Mouse (Mus musculus) stomach, postnatal 0 days (tissue): ENCODE measurements at regions not wholly inside any gene's neighbourhood (a gene's known extent, or its start where the extent isn't known, plus 50 kb on each side); places are given as distances from the start of the nearest gene placed in this dataset.

Source experiments
- ATAC-seq: fragments of 200-750 bp; cut with Nextera tagmentation; 2 replicates; pipeline ENCODE4 v1.8.0; 2017; ENCODE audit not compliant: low FRiP score, low TSS enrichment
- DNase-seq: peaks from one replicate; pipeline ENCODE4 v3.0.0-alpha.2; 2016; ENCODE audit warnings: low spot score
- H3K27ac ChIP-seq: fragments of 300-500 bp; sonication (generic); replicated peaks from 2 replicates; pipeline ENCODE4 v1.5.1; 2014; ENCODE audit warnings: mild to moderate bottlenecking, control low read depth
- H3K27me3 ChIP-seq: fragments of 300-500 bp; sonication (generic); 2 replicates; pipeline ENCODE4 v1.6.1; 2014; ENCODE audit warnings: low read length; ENCODE audit not compliant: control insufficient read depth, insufficient read depth
- H3K36me3 ChIP-seq: fragments of 300-500 bp; sonication (generic); 2 replicates; pipeline ENCODE4 v1.6.1; 2014; ENCODE audit warnings: low read length, mixed read lengths; ENCODE audit not compliant: control insufficient read depth, insufficient read depth
- H3K4me1 ChIP-seq: fragments of 300-500 bp; sonication (generic); replicated peaks from 2 replicates; pipeline ENCODE4 v1.6.1; 2014; ENCODE audit warnings: antibody characterized with exemption; ENCODE audit not compliant: control insufficient read depth, insufficient read depth
- H3K4me2 ChIP-seq: fragments of 300-500 bp; sonication (generic); replicated peaks from 2 replicates; pipeline ENCODE4 v1.6.1; 2014; ENCODE audit warnings: low read depth, mild to moderate bottlenecking, control low read depth, moderate library complexity
- H3K4me3 ChIP-seq: fragments of 300-500 bp; sonication (generic); 2 replicates; pipeline ENCODE4 v1.5.1; 2014; ENCODE audit warnings: low read depth, low read length, control low read depth
- H3K9ac ChIP-seq: fragments of 300-500 bp; sonication (generic); 2 replicates; pipeline ENCODE4 v1.6.1; 2014; ENCODE audit warnings: mild to moderate bottlenecking, low read length, control low read depth, mixed read lengths
- H3K9me3 ChIP-seq: fragments of 300-500 bp; sonication (generic); 2 replicates; pipeline ENCODE4 v1.6.1; 2016; ENCODE audit warnings: low read length; ENCODE audit not compliant: control insufficient read depth
- CTCF ChIP-seq: IDR thresholded peaks from 2 replicates; pipeline ENCODE4 v1.5.1; 2016; ENCODE audit warnings: antibody characterized with exemption, low read depth, mild to moderate bottlenecking, moderate library complexity
- EP300 ChIP-seq: optimal IDR thresholded peaks from 2 replicates; pipeline ENCODE3; 2016; ENCODE audit warnings: antibody characterized with exemption
- WGBS: fragments of 180-500 bp; shearing (Covaris S2); extraction: QIAGEN DNeasy Blood & Tissue Kit; methylation state at CpG from one replicate; pipeline ENCODE4 v1.1.7; 2014; 5-methylcytosine and 5-hydroxymethylcytosine counted together

- no peaks in the 10 kb centered on the region for H3K27me3 ChIP-seq
- H3K9me3 ChIP-seq: no peaks in the 10 kb centered on the region
- ATAC-seq (no peak), DNase-seq (no peak)
- H3K4me1 ChIP-seq: no peaks in the 10 kb centered on the region
- WGBS: 69% methylated on average over 6 of the region's 6 CpGs
- no peaks in the 10 kb centered on the region for H3K36me3 ChIP-seq
- no peak overlapping the region for H3K4me3 ChIP-seq
- no peak for TF ChIP-seq CTCF
- no peak for TF ChIP-seq EP300
- no peak overlapping the region for H3K4me2 ChIP-seq
- H3K27ac ChIP-seq: no peak overlapping the region
- H3K9ac ChIP-seq: no peak overlapping the region
These were observed 449.3 kb upstream of the Mgmt start for GRCm38 (mm10) chr7:136445091-136445490.

GRCm38 (mm10) chr7:136449286-136449685, 445.1 kb upstream of the Mgmt start:
- Histone ChIP-seq H3K36me3 (no peaks in the 10 kb centered on the region), H3K9ac (no peak overlapping the region), H3K4me2 (no peak overlapping the region), H3K27ac (no peak overlapping the region), H3K9me3 (no peaks in the 10 kb centered on the region), H3K4me3 (no peak overlapping the region), H3K27me3 (no peaks in the 10 kb centered on the region), H3K4me1 (no peaks in the 10 kb centered on the region)
- 93% methylated on average over 1 of the region's 1 CpGs for WGBS
- no peak for ATAC-seq
- DNase-seq: no peak
- TF ChIP-seq EP300 (no peak), CTCF (no peak)

GRCm38 (mm10) chr7:136451672-136452361, 442.6 kb upstream of the Mgmt start:
- Histone ChIP-seq H3K4me1 (no peaks in the 10 kb centered on the region), H3K27me3 (no peaks in the 10 kb centered on the region), H3K36me3 (no peaks in the 10 kb centered on the region), H3K4me3 (no peak overlapping the region), H3K4me2 (no peak overlapping the region), H3K9me3 (no peaks in the 10 kb centered on the region), H3K27ac (no peak overlapping the region), H3K9ac (no peak overlapping the region)
- TF ChIP-seq EP300 (no peak), CTCF (no peak)
- ATAC-seq: no peak
- WGBS: 75% methylated on average over 8 of the region's 8 CpGs
- DNase-seq: no peak

GRCm38 (mm10) chr7:136452561-136452960, 441.9 kb upstream of the Mgmt start:
- WGBS: 86% methylated on average over 5 of the region's 5 CpGs
- H3K9ac ChIP-seq: no peak overlapping the region
- ATAC-seq (no peak), DNase-seq (no peak)
- no peak overlapping the region for H3K4me2 ChIP-seq
- H3K9me3 ChIP-seq: no peaks in the 10 kb centered on the region
- H3K27me3 ChIP-seq: no peaks in the 10 kb centered on the region
- H3K4me1 ChIP-seq: no peaks in the 10 kb centered on the region
- TF ChIP-seq CTCF (no peak), EP300 (no peak)
- no peaks in the 10 kb centered on the region for H3K36me3 ChIP-seq
- no peak overlapping the region for H3K27ac ChIP-seq
- H3K4me3 ChIP-seq: no peak overlapping the region

GRCm38 (mm10) chr7:136457171-136457570, 437.2 kb upstream of the Mgmt start:
- H3K9ac ChIP-seq: no peak overlapping the region
- H3K36me3 ChIP-seq: no peaks in the 10 kb centered on the region
- ATAC-seq (no peak), DNase-seq (no peak)
- no peak overlapping the region for H3K4me2 ChIP-seq
- no peak for TF ChIP-seq CTCF
- TF ChIP-seq EP300: no peak
- WGBS: 53% methylated on average over 7 of the region's 7 CpGs
- no peaks in the 10 kb centered on the region for H3K9me3 ChIP-seq
- no peaks in the 10 kb centered on the region for H3K27me3 ChIP-seq
- H3K4me1 ChIP-seq: no peaks in the 10 kb centered on the region
- H3K27ac ChIP-seq: no peak overlapping the region
- no peak overlapping the region for H3K4me3 ChIP-seq

GRCm38 (mm10) chr7:136457867-136458448, 436.5 kb upstream of the Mgmt start:
- no peaks in the 10 kb centered on the region for H3K9me3 ChIP-seq
- no peaks in the 10 kb centered on the region for H3K36me3 ChIP-seq
- no peak overlapping the region for H3K27ac ChIP-seq
- no peak overlapping the region for H3K4me2 ChIP-seq
- WGBS: 78% methylated on average over 10 of the region's 10 CpGs
- DNase-seq (no peak), ATAC-seq (no peak)
- TF ChIP-seq CTCF (no peak), EP300 (no peak)
- H3K27me3 ChIP-seq: no peaks in the 10 kb centered on the region
- no peak overlapping the region for H3K4me3 ChIP-seq
- no peak overlapping the region for H3K9ac ChIP-seq
- H3K4me1 ChIP-seq: no peaks in the 10 kb centered on the region
